Mouse (Mus musculus) cerebellum, adult 9-11 months (tissue): Measurements from ENCODE around the gene Shisa8.
"Not testable (repeated sequence)": the region's sequence is repeated elsewhere in the genome, so short reads cannot be mapped to it uniquely, and the experiment has no call there.

ENCODE experiments used
- DNase-seq: peaks from one replicate; pipeline ENCODE4 v3.0.0; 2022

The Shisa8 gene

GRCm38 (mm10) chr15:82212752-82213063 is at the start of gene Shisa8:
TSS of gene Shisa8 (minus strand) at chr15:82212815.
- DNase-seq: peak; percentile 77

DNA sequence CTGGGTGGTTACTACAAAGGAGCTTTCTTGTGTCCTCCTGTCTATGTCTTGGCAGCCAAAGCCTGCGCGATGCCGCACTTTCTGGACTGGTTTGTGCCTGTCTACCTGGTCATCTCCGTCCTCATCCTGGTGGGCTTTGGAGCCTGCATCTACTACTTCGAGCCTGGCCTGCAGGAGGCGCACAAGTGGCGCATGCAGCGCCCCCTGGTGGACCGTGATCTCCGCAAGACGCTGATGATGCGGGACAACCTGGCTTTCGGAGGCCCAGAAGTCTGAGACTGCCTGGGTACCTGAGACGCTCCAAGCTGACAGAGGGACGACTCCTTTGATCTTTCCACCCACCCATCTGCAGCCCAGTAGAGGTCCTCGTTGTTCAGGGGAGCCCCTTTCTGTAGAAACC is 46.9 kb upstream of the Shisa8 start:
- peak; percentile 69 for DNase-seq

GRCm38 (mm10) chr15:82255944-82256383 is 43.3 kb upstream of the Shisa8 start:
- peak; percentile 88 for DNase-seq

GRCm38 (mm10) chr15:82255248-82255647 is 42.6 kb upstream of the Shisa8 start:
- DNase-seq: peak; percentile 49

DNA sequence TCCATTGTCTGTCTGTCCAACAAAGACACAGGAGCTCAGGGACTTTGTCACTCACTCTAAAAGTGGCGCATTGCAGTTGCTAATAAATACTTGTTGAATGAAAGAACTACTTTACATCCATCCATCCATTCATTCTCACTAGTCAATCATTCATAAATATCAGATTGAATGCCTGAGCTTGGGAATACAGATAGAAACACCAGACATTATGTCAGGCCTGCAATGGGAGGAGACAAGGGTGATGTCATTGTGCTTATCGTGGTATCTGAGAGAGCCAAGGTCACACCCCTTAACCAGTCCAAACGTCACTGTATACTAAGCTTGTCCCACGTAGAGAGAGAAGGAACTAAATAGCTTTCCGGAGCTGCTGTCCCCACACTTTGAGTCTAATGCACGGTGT is 39.5 kb upstream of the Shisa8 start, which contains the start of gene 1500009C09Rik:
Gene 1500009C09Rik (plus strand): TSS at position 301 of the 400 bp plus-strand sequence.
- DNase-seq: no peak

DNA sequence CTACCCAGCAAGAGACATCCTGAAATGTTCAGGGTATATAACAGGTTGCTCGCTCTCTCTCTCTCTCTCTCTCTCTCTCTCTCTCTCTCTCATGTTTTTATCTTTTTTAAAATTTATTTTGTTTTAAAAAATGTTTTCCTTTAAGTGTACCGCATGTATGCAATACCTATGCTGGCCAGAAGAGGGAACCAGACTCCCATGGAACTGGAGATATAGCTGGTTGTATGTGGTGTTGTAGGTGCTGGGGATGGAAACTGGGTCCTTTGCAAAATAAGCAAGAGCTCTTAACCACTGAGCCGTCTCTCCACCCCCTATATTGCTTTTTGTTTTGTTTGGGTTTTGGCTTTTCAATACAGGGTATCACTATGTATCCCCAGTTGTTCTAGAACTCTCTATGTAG is 39.0 kb upstream of the Shisa8 start:
- no peak for DNase-seq

GRCm38 (mm10) chr15:82247131-82247776 is 34.6 kb upstream of the Shisa8 start:
- DNase-seq: no peak

- not testable (repeated sequence) for DNase-seq
Measured at GRCm38 (mm10) chr15:82244805-82245161, 32.2 kb upstream of the Shisa8 start.

GRCm38 (mm10) chr15:82244115-82244804 is 31.6 kb upstream of the Shisa8 start, which contains the start of gene Cenpm:
TSS of gene Cenpm (minus strand) at chr15:82244748.
- DNase-seq: peak; percentile 91

DNA sequence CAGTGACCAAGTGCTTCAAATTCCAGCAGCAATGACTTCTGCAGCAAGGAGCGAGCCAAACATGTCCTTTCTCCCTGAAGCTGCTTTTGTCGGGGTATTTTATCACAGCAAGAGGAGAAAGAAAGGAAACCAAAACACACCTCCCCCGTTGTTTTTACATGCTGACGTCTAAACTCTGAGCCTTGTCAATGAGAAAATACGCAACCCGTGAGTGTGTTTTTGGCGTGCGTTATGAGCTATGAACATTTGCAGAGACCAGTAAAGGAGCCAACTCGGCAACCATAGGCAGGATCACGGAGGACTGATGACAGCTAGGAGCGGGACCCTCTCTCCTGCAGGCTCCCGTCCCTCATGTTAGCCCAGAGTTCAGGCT is 31.1 kb upstream of the Shisa8 start:
- DNase-seq: no peak

DNA sequence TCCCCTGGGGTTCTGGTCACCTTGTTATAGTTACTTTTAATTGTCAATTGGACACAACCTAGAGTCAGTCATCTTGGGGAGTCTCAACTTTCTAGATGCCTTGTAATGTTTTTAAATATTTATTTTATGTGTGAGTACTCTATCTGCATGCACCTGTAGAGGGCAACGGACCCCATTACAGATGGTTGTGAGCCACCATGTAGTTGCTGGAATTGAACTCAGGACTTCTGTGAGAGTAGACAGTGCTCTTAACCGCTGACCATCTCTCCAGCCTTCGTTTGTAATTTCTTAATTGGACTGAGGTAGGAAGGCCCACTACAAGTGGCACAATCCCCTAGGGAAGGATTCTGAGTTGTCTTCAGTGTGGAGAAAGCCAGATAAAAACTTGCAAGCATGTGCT is 30.7 kb upstream of the Shisa8 start:
- no peak for DNase-seq

DNA sequence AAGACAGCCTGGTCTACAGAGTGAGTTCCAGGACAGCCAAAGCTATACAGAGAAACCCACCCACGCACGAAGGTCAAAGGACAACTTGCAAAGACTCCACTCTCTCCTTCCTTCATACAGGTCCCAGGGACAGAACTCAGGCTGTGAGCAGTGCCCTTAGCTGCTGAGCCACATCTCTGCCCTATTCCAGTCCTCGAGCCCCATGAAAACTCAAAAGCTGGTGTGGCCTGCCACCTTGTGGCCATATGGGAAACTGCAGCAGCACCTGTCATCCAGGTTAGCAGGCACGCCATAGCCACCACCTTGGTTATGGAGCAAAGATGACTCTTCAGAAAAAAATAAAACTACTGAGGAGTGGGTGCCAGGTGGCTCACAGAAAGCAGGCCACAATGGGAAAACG is 23.9 kb upstream of the Shisa8 start:
- peak; percentile 90 for DNase-seq

DNA sequence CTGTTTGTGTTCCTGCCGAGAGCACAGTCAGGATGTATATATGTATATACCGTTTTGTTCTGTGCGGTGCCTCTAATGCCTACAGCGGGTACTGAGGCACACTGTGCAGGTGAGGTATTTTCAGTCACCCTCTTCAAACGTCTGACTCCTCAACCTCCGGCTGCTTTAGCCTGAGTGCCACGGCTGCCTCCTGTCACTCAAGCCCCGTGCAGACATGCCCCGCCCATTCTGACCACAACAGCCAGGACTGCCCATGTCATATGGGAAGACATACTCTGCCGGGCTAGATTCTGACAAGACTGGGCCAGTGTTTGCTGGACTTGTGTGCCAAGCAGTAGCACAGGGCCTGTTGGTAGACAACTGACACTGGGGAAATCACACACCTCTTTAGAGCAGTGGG is 23.0 kb upstream of the Shisa8 start:
- DNase-seq: no peak

- DNase-seq: no peak
Measured at GRCm38 (mm10) chr15:82232651-82233050, 20.0 kb upstream of the Shisa8 start.

- DNase-seq: peak; percentile 94
Measured at GRCm38 (mm10) chr15:82231591-82232378, 19.2 kb upstream of the Shisa8 start.

DNA sequence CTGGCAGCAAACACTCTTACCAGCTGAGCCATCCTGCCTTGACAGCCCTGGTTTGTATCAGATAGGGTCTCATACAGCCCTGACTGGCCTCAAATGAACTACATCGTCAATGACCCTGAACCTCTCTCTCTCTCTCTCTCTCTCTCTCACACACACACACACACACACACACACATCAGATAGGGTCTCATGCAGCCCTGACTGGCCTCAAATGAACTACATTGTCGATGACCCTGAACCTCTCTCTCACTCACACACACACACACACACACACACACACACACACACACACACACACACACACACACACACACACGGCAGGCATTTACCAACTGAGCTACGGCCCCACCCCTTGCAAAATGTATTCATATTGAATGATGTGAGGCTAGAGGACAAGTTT is 18.5 kb upstream of the Shisa8 start:
- no peak for DNase-seq

GRCm38 (mm10) chr15:82230098-82230611 is 17.5 kb upstream of the Shisa8 start:
- DNase-seq: peak; percentile 35

- DNase-seq: no peak
Measured at GRCm38 (mm10) chr15:82229542-82230045, 17.0 kb upstream of the Shisa8 start.

DNA sequence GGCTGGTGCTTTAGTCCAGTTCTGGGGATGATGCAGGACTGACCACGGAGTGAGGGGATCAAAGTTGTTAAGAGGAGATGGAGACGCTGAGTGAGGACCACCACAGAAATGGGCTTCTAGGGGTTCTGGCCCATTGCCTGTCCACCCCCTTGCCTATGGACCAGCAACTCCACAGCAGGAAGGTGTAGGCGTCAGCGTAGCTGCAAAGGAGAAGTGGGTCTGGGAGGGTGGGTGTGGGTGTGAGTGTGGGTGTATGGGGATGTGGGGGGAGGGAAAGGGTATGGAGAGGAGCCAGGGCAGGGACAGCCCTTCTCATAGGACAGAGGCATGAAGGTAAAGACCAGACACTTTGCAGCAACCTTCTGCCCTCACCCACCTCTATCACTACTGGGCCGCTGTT is 13.2 kb upstream of the Shisa8 start:
- DNase-seq: peak; percentile 30

- peak; percentile 40 for DNase-seq
Measured at GRCm38 (mm10) chr15:82224602-82225215, 12.1 kb upstream of the Shisa8 start.

- no peak for DNase-seq
Measured at GRCm38 (mm10) chr15:82223657-82224601, 11.3 kb upstream of the Shisa8 start, which contains the start of gene Tnfrsf13c. TSS of gene Tnfrsf13c (minus strand) at chr15:82224369.

- no peak for DNase-seq
Measured at GRCm38 (mm10) chr15:82223251-82223650, 10.6 kb upstream of the Shisa8 start.
